Mouse (Mus musculus): ENCODE data around the gene Scd2.

- TF ChIP-seq CTCF (IDR thresholded peaks at IDR 0.05; ENCODE audit: low read depth) = no peak
- no peak for TF ChIP-seq EP300 (IDR thresholded peaks at IDR 0.05; ENCODE audit: low read depth)
Observed at GRCm38 (mm10) chr19:44297068-44297760, 3.7 kb downstream of the Scd2 start.

Data from liver, postnatal 0 days (tissue).